Mouse (Mus musculus) heart, postnatal 10 days (tissue): ENCODE results near the gene Carns1. TPM values are rescaled to one million over a fixed set of nuclear protein-coding genes. Genes with fewer than 3 reads are reported as not detected.

Experiments
- DNase-seq, 2 experiments: peaks; one replicate each; pipeline ENCODE4 v3.0.0; 2021
- intact Hi-C: fragments of 180-260 bp; cut with DNase I; formaldehyde crosslinking; loops from one replicate; pipeline ENCODE4 v1.15.1; 2025
- total RNA-seq, 2 experiments: library from RNA; stranded (reverse); gene quantifications; 2 replicates each; pipeline ENCODE4 v1.2.3; 2021

The Carns1 gene
- total RNA-seq, 2 experiments from 2014 or later: 40.2 to 53.6 TPM

DNA sequence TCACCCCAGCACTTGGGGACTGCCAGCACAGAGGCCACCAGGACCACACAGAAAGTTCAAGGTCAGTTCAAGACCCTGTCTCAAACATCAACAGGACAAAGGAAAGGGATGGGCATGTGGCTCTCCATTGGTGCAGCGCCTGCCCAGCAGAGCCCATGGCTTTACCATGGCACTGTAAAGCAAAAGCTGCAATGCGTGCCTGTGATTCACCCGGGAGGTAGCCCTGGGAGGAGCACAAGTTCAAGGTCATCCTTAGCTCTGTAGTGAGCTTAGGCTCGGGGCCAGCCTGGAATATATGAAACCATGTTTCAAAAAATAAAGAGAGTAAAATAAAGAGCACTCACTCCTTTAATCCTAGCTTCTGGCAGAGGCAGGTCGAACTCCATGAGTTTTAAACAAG is 23.4 kb downstream of the Carns1 start:
- DNase-seq: no peak
- intact Hi-C loops: no loop called here

GRCm38 (mm10) chr19:4151488-4151860 is 23.8 kb downstream of the Carns1 start:
- intact Hi-C loops: no loop called here
- DNase-seq: no peak

DNA sequence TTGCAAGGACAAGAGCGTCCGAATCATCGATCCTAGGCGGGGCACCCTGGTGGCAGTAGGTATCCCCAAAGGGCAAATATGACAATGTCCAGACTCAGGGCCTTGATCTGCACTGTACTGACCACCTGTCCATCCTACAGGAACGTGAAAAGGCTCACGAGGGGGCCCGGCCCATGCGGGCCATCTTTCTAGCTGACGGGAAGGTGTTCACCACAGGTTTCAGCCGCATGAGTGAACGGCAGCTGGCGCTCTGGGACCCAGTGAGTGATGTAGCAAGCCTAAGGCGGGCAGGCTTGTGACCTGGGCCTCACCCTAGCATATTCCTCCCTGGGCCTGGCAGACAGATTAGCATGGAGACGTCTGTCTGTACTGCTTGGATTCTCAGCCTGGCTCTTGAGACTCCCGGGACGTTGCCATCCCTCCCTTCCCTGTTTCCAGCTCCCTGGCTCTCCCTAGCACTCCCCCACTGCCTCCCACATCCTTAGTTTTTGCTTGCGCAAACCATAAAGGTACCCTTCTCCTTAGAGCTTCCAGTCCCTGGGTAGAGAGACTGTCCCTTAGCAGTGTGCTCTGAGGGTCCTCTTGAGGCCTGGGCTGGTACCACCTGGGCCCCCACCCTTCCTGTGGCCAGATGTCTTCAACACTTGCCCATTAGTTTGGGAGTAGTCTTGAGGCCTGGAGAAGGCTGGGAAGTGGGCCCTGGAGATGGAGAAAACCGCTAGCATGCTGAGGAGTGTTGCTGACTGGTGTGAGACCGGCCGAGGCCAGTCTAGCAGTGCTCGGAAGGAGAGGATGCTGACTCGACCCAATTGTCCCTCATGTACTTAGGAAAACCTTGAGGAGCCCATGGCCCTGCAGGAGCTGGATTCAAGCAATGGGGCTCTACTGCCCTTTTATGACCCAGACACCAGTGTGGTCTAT is 24.5 kb downstream of the Carns1 start:
- no peak for DNase-seq
- intact Hi-C loops: no loop called here

- no peak for DNase-seq
- intact Hi-C loops: loop anchor here (5.0 kb wide), 1 partner anchor 133 kb away; no protein-coding TSS in a partner anchor
Observed at GRCm38 (mm10) chr19:4149764-4150461, 25.4 kb downstream of the Carns1 start.

DNA sequence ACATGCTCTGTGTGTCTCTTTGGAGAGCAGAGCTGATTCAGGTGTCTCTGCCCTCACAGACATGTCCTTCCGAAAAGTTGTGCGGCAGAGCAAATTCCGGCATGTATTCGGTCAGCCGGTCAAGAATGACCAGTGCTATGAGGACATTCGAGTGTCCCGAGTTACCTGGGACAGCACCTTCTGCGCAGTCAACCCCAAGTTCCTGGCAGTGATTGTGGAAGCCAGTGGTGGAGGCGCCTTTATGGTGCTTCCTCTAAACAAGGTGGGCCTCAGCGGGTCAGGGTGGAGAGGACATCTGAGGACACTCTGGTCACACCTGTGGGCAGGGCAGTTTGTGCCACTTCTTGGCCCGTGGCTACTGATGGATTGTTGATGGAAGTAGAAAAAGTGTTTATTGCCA is 26.0 kb downstream of the Carns1 start:
- peak in 1 of 2 experiments; percentile 29 for DNase-seq
- intact Hi-C loops: loop anchor here (5.0 kb wide), 1 partner anchor 132 kb away; no protein-coding TSS in a partner anchor

GRCm38 (mm10) chr19:4148819-4149218 is 26.5 kb downstream of the Carns1 start:
- intact Hi-C loops: loop anchor here (5.0 kb wide), 1 partner anchor 132 kb away; no protein-coding TSS in a partner anchor
- no peak for DNase-seq

DNA sequence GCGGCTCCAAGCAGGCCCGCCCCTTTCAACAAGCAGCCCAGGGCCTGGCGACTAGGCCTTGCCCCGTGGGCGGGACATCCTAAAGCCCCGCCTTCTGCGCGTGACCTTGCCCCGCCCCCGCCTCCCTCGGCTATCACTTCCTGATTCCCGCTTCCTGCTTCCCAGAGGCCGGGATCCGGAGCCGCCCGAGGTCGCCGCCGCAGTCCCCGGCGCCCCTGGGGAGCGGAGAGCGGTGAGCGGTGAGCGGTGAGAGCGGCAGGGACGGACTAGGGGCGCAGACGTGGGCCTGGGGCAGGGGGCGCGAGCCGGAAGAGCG is 26.8 kb downstream of the Carns1 start, which contains the start of gene Coro1b:
Gene Coro1b (plus strand): TSS at position 129 of the 316 bp plus-strand sequence.
- DNase-seq: peak; percentile 98
- intact Hi-C loops: loop anchor here (5.0 kb wide), 1 partner anchor 131 kb away; no protein-coding TSS in a partner anchor

DNA sequence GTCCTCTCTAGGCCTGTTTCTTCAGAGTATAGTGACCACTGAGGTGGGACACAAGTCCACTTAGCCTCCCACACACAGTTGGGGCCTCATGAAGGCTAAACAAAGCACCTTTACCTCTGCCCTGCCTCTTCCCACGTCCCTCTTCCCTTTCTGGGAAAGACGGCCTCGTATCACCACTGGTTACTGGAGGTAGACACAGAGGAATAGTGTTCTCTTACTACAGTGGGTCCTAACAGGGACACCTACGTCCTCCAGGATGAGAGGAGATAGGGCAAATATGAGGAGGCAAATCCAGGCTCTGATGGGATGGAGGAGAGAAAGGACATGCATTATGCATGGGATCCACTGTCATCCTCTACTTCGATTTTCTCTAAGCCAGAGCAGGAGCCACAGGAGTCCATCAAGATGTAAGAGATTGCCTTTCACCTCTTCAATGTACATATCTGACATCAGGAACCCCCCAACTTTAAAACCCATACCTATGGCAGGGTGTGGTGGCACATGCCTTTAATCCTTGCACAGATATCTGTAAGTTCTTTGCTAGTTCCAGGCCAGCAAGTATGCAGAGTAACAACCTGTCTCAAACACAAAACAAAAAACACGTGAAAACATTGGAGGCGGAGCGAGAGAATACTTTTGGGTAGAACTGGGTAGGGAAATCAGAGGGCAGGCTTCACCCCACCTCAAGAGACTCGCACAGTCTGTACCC is 27.3 kb downstream of the Carns1 start:
- no peak for DNase-seq
- intact Hi-C loops: loop anchor here (2.0 to 5.0 kb wide), 2 partner anchors 17 to 131 kb away; no protein-coding TSS in a partner anchor

DNA sequence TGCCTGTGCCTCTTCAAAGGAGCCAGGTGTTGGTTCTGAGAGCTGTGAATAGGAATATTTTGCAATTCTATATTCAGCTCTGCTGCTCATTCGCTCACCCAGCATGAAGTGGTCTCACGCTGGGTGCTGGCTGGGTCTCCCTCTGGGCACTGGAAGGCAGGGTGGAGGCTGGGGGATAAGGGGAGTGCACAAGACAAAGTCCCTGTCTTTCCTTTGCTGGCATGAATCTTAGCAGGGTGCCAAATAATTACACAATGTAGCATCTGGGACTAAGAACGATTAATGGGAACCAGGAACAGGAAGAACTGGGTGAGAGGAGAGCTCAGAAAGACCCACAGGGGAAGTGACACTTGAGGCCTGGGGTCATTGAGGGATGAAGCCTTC is 28.3 kb downstream of the Carns1 start:
- intact Hi-C loops: loop anchor here (2.0 to 5.0 kb wide), 2 partner anchors 16 to 130 kb away; no protein-coding TSS in a partner anchor

GRCm38 (mm10) chr19:4146366-4147021 is 28.8 kb downstream of the Carns1 start:
- intact Hi-C loops: loop anchor here (2.0 to 5.0 kb wide), 2 partner anchors 16 to 129 kb away; no protein-coding TSS in a partner anchor
- no peak for DNase-seq

More for the DNA sequence above, 28.3 kb downstream of the Carns1 start:
- no peak for DNase-seq

GRCm38 (mm10) chr19:4145936-4146335 is 29.3 kb downstream of the Carns1 start:
- no peak for DNase-seq
- intact Hi-C loops: loop anchor here (2.0 to 5.0 kb wide), 2 partner anchors 15 to 129 kb away; no protein-coding TSS in a partner anchor

DNA sequence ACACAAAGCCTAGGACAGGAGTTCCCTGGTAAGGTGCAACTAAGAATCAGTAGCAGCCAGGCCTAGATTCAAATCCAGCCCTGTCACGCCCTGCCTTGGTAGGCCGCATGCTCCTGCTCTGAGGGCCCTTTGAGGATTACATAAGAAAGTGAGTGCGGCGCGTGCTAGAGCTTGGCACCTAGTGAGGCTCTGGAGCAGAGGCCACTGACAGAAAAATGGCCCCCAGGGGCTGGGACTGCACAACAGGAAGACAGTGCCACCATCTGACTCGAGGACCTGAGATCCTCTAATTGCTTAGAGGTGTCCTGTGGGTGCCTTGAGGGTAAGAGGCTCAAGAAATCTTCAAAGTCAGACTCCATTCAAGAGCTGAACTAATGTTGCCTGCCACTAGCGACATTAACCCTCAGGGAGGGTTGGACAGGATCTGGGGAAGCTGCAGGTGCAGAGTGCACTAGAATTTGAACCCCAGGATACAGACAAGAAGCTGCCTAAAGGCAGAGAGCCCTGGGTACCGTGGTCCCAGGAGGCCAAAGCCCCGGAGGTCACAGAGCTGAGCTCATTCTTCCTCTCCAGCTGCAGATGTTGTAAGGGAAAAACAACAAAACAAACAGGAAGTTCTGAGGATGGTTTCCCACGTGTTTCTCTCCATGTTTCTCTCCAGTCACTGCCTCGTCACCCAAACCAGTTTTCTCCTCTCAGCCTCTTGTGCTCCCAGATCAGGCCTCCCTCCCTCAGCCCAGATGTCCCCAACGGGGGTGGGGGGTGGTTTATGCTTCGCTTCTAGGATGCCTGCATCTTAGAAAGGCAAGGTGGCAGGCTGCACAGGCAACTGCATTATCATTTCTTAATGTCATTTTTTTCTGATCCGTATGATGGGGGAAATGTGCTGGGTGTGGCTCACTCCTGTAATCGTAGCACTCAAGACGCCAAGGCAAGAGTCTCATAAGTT is 30.5 kb downstream of the Carns1 start:
- DNase-seq: peak in 1 of 2 experiments; percentile 52
- intact Hi-C loops: loop anchor here (5.0 kb wide), 1 partner anchor 128 kb away; no protein-coding TSS in a partner anchor

DNA sequence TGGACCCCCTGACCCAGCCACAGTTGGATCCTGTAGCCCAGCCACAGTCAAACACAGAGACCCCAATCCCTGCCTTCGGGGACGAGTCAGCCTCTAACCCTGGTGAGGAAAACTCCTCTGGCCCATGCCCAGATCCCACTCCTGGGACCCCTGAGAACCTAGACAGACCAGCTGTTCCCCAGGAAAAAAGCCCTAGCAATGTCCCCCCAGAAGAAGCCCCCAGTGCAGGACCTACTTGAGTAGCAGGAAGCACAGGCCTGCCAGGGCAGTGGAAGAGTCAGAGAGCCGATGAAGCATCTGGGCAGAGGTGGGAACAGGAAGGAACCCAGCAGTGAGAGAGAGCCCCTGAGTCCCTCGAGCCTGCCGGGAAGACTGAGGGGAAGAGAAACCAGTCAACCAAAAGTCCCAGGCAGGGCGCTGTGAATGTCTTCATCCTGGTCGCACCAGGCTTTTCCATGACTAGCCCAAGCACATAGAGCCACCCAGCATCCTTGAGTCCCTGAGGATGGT is 31.5 kb downstream of the Carns1 start, which contains the start of gene Cabp4:
Gene Cabp4 (minus strand): TSS at position 275 of the 510 bp plus-strand sequence.
- intact Hi-C loops: no loop called here
- DNase-seq: no peak

DNA sequence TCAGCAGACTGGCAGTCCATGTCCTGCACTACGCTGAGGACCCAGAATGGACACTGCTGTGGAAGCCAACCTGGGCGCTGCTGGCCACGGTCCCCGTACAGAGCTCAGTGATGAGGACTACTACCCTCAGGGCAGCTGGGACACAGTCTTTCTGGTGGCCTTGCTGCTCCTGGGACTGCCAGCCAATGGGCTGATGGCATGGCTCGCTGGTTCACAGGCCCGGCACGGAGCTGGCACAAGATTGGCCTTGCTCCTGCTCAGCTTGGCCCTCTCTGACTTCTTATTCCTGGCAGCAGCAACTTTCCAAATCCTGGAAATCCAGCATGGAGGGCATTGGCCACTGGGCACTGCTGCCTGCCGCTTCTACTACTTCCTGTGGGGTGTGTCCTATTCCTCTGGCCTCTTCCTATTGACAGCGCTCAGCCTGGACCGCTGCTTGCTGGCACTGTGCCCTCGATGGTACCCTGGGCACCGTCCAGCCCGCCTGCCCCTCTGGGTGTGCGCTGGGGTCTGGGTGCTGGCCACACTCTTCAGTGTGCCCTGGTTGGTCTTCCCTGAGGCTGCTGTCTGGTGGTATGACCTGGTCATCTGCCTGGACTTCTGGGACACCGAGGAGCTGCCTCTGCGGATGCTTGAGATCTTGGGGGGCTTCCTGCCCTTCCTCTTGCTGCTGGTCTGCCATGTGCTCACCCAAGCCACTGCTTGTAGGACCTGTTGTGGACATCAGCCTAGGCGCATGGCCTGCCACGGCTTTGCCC is 32.7 kb downstream of the Carns1 start:
- DNase-seq: no peak
- intact Hi-C loops: no loop called here

GRCm38 (mm10) chr19:4140147-4140546 is 35.1 kb downstream of the Carns1 start:
- no peak for DNase-seq
- intact Hi-C loops: no loop called here

GRCm38 (mm10) chr19:4139446-4139845 is 35.8 kb downstream of the Carns1 start, which contains the start of gene Gpr152:
Gene Gpr152, plus strand, starts transcription at chr19:4139787.
- DNase-seq: no peak
- intact Hi-C loops: no loop called here

DNA sequence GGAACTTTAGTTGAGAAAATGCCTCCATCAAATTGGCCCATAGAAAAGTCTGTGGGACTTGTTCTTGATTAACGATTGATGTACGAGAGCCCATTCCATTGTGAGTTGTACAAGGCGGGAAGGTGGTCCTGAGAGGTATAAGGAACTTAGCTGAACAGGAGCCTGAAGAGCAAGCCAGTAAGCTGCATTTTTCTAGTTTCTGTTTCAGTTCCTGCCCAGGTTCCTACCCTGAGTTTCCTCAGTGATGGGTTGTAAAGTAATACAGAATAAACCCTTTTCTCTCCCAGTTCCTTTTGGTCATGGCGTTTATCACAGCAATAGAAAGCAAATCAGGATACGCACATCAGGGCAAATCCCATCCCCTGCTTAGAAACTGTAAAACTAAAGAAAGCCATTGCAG is 37.4 kb downstream of the Carns1 start:
- no peak for DNase-seq
- intact Hi-C loops: no loop called here

DNA sequence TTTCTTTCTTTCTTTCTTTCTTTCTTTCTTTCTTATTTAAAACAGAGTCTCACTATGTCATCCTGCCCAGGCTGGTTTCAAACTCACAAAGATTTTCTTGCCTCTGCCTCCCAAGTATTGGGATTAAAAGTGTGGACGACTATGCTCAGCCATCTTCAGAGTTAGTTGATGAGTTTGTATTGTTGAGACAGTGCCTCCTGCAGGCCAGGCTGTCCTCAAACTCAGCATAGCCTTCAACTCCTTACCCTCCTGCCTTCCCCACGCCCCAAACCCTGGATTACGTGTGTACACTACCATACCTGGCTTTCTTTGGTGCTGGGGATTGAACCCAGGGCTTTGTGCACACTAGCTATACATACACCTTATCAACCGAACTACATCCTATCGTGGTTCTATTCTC is 38.8 kb downstream of the Carns1 start:
- no peak for DNase-seq
- intact Hi-C loops: no loop called here
